Mouse (Mus musculus) urinary bladder, adult 2 months (tissue): Measurements from ENCODE around the gene Neurl4. TPM values are rescaled to one million over a fixed set of nuclear protein-coding genes. Genes with fewer than 3 reads are reported as not detected.

Source experiments
- DNase-seq: peaks from one replicate; pipeline ENCODE4 v3.0.0; 2022; ENCODE audit warnings: low spot score
- polyA plus RNA-seq: library from polyadenylated mRNA; depleted of rRNA; stranded (reverse); fragments of >200 nt; gene quantifications from 2 replicates; pipeline ENCODE4 v1.2.3, GENCODE M21; 2012

Gene Neurl4
- polyA plus RNA-seq, 1 experiment: 47.8 TPM

- DNase-seq: no peak
Observed at GRCm38 (mm10) chr11:69932254-69932653, 31.4 kb downstream of the Neurl4 start.

- DNase-seq: no peak
Observed at GRCm38 (mm10) chr11:69933066-69933465, 32.2 kb downstream of the Neurl4 start.

GRCm38 (mm10) chr11:69934169-69934568, 33.3 kb downstream of the Neurl4 start:
- DNase-seq: peak; percentile 89

GRCm38 (mm10) chr11:69934681-69935080, 33.8 kb downstream of the Neurl4 start:
- no peak for DNase-seq

- peak; percentile 80 for DNase-seq
Observed at GRCm38 (mm10) chr11:69935137-69935879, 34.4 kb downstream of the Neurl4 start, which contains the start of gene Ybx2. Gene Ybx2 (plus strand): TSS chr11:69935796.

- no peak for DNase-seq
Observed at GRCm38 (mm10) chr11:69936156-69936555, 35.3 kb downstream of the Neurl4 start.

- DNase-seq: no peak
Observed at GRCm38 (mm10) chr11:69936714-69937347, 36.0 kb downstream of the Neurl4 start.

- no peak for DNase-seq
Observed at GRCm38 (mm10) chr11:69937385-69937784, 36.5 kb downstream of the Neurl4 start.

- DNase-seq: no peak
Observed at GRCm38 (mm10) chr11:69937834-69938233, 37.0 kb downstream of the Neurl4 start.

- no peak for DNase-seq
Observed at GRCm38 (mm10) chr11:69938401-69938979, 37.6 kb downstream of the Neurl4 start.

GRCm38 (mm10) chr11:69939181-69939580, 38.3 kb downstream of the Neurl4 start:
- no peak for DNase-seq

GRCm38 (mm10) chr11:69939731-69940130, 38.9 kb downstream of the Neurl4 start:
- DNase-seq: no peak

- DNase-seq: no peak
Observed at GRCm38 (mm10) chr11:69940962-69941361, 40.1 kb downstream of the Neurl4 start.

- no peak for DNase-seq
Observed at GRCm38 (mm10) chr11:69945216-69945615, 44.3 kb downstream of the Neurl4 start.

GRCm38 (mm10) chr11:69945997-69946891, 45.4 kb downstream of the Neurl4 start:
- no peak for DNase-seq

- no peak for DNase-seq
Observed at GRCm38 (mm10) chr11:69947337-69948065, 46.6 kb downstream of the Neurl4 start.

GRCm38 (mm10) chr11:69948066-69948762, 47.3 kb downstream of the Neurl4 start, which contains the start of gene Slc2a4:
Gene Slc2a4 (minus strand): TSS chr11:69948188.
- DNase-seq: peak; percentile 73

- peak; percentile 73 for DNase-seq
Observed at GRCm38 (mm10) chr11:69948763-69949150, 47.9 kb downstream of the Neurl4 start.

- DNase-seq: no peak
Observed at GRCm38 (mm10) chr11:69950807-69951459, 50.1 kb downstream of the Neurl4 start.

- DNase-seq: no peak
Observed at GRCm38 (mm10) chr11:69952274-69952673, 51.4 kb downstream of the Neurl4 start.
